Mouse (Mus musculus): ENCODE results near the gene Xbp1.
"Not testable (repeated sequence)": the region's sequence is repeated elsewhere in the genome, so short reads cannot be mapped to it uniquely, and the experiment has no call there.

The Xbp1 gene

GRCm38 (mm10) chr11:5502351-5503051, 18.0 kb upstream of the Xbp1 start:
- no peak for DNase-seq (ENCODE audit: low spot score)

- DNase-seq (ENCODE audit: low spot score): no peak
Measured at GRCm38 (mm10) chr11:5505856-5506575, 14.4 kb upstream of the Xbp1 start.

GRCm38 (mm10) chr11:5509215-5510098, 11.0 kb upstream of the Xbp1 start:
- DNase-seq (ENCODE audit: low spot score): no peak

- DNase-seq (ENCODE audit: low spot score): no peak
Measured at GRCm38 (mm10) chr11:5510099-5510391, 10.4 kb upstream of the Xbp1 start.

GRCm38 (mm10) chr11:5510686-5511085, 9.8 kb upstream of the Xbp1 start:
- not testable (repeated sequence) for DNase-seq (ENCODE audit: low spot score)

GRCm38 (mm10) chr11:5512099-5512725, 8.2 kb upstream of the Xbp1 start:
- no peak for DNase-seq (ENCODE audit: low spot score)

- DNase-seq (ENCODE audit: low spot score): no peak
Measured at GRCm38 (mm10) chr11:5512961-5513360, 7.5 kb upstream of the Xbp1 start.

- DNase-seq (ENCODE audit: low spot score): no peak
Measured at GRCm38 (mm10) chr11:5514091-5514490, 6.4 kb upstream of the Xbp1 start.

GRCm38 (mm10) chr11:5515196-5515595, 5.3 kb upstream of the Xbp1 start:
- DNase-seq (ENCODE audit: low spot score): no peak

- no peak for DNase-seq (ENCODE audit: low spot score)
Measured at GRCm38 (mm10) chr11:5515655-5516054, 4.8 kb upstream of the Xbp1 start.

- no peak for DNase-seq (ENCODE audit: low spot score)
Measured at GRCm38 (mm10) chr11:5516151-5516550, 4.3 kb upstream of the Xbp1 start.

GRCm38 (mm10) chr11:5516617-5517016, 3.8 kb upstream of the Xbp1 start:
- no peak for DNase-seq (ENCODE audit: low spot score)

- DNase-seq (ENCODE audit: low spot score): no peak
Measured at GRCm38 (mm10) chr11:5517346-5517745, 3.1 kb upstream of the Xbp1 start.

GRCm38 (mm10) chr11:5519681-5520080, 778 bp upstream of the Xbp1 start:
- no peak for DNase-seq (ENCODE audit: low spot score)

- no peak for DNase-seq (ENCODE audit: low spot score)
Measured at GRCm38 (mm10) chr11:5521266-5521515, 732 bp downstream of the Xbp1 start.

- no peak for DNase-seq (ENCODE audit: low spot score)
Measured at GRCm38 (mm10) chr11:5521516-5522291, 1.2 kb downstream of the Xbp1 start.

GRCm38 (mm10) chr11:5522798-5523415, 2.4 kb downstream of the Xbp1 start:
- no peak for DNase-seq (ENCODE audit: low spot score)

GRCm38 (mm10) chr11:5525418-5525817, 5.0 kb downstream of the Xbp1 start:
- DNase-seq (ENCODE audit: low spot score): no peak

GRCm38 (mm10) chr11:5526573-5527439, 6.3 kb downstream of the Xbp1 start:
- no peak for DNase-seq (ENCODE audit: low spot score)

- DNase-seq (ENCODE audit: low spot score): no peak
Measured at GRCm38 (mm10) chr11:5527865-5528523, 7.5 kb downstream of the Xbp1 start.

Measured in urinary bladder, postnatal 10 days (tissue).